In genomic region chr14:86489044-86489816, GRCm38 (mm10) we compare ENCODE assay signal across 9 mouse cellular contexts.
DNase-seq lines count a peak whose midpoint lies in the region; ATAC-seq and TF ChIP-seq lines count a peak whose summit lies in the region.
"Had no signal": no experiment of that assay in that cellular context is flagged by ENCODE, and none has a peak within 500 bp of the region (broad histone marks: within the 10 kb centered on the region; RNA-seq: fewer than 3 reads in every experiment).

No protein-coding gene starts in this region.

- H3K4me3 ChIP-seq in liver, adult 2 months (ENCODE audit: insufficient read depth, low read depth, low read length), result no peak overlapping the region
- no peak overlapping the region for H3K4me3 ChIP-seq in liver, embryonic 11.5 days (ENCODE audit: low read depth, low read length)
- no peak overlapping the region for H3K4me3 ChIP-seq in kidney, postnatal 0 days (replicated peaks; ENCODE audit: low read depth, low read length)
- no peak overlapping the region for H3K4me3 ChIP-seq in lung, embryonic 16.5 days (ENCODE audit: low read length)
- H3K4me3 ChIP-seq: embryonic facial prominence, embryonic 13.5 days had no signal

- H3K36me3 ChIP-seq in liver, adult 2 months (ENCODE audit: control insufficient read depth, insufficient read depth, low read length), result no peaks in the 10 kb centered on the region
- H3K36me3 ChIP-seq in liver, embryonic 11.5 days (ENCODE audit: control insufficient read depth, insufficient read depth, low read length), result no peaks in the 10 kb centered on the region
- no peaks in the 10 kb centered on the region for H3K36me3 ChIP-seq in kidney, postnatal 0 days (ENCODE audit: insufficient read depth, low read length)
- H3K36me3 ChIP-seq in lung, embryonic 16.5 days (ENCODE audit: control insufficient read depth, insufficient read depth, low read length), result no peaks in the 10 kb centered on the region
- H3K36me3 ChIP-seq: embryonic facial prominence, embryonic 13.5 days had no signal

- no peaks in the 10 kb centered on the region for H3K9me3 ChIP-seq in liver, embryonic 11.5 days (ENCODE audit: control insufficient read depth, low read length)
- H3K9me3 ChIP-seq in kidney, postnatal 0 days (replicated peaks; ENCODE audit: low read length), result no peaks in the 10 kb centered on the region
- H3K9me3 ChIP-seq in lung, embryonic 16.5 days (ENCODE audit: control insufficient read depth, low read length), result no peaks in the 10 kb centered on the region
- H3K9me3 ChIP-seq: embryonic facial prominence, embryonic 13.5 days had no signal

- H3K9ac ChIP-seq in liver, adult 2 months (ENCODE audit: low read depth, low read length), result no peak overlapping the region
- H3K9ac ChIP-seq in liver, embryonic 11.5 days (ENCODE audit: low read depth, low read length), result no peak overlapping the region
- H3K9ac ChIP-seq in kidney, postnatal 0 days (ENCODE audit: low read depth, low read length), result no peak overlapping the region
- no peak overlapping the region for H3K9ac ChIP-seq in lung, embryonic 16.5 days (ENCODE audit: low read length)
- H3K9ac ChIP-seq: embryonic facial prominence, embryonic 13.5 days had no signal

- no peaks in the 10 kb centered on the region for H3K79me2 ChIP-seq in liver, adult 2 months (ENCODE audit: control insufficient read depth, insufficient read depth, low read length)

- no peak overlapping the region for H3K27ac ChIP-seq in liver, adult 2 months (replicated peaks; ENCODE audit: insufficient read depth, low read depth, low read length)
- H3K27ac ChIP-seq in liver, embryonic 11.5 days (ENCODE audit: low read depth, low read length), result no peak overlapping the region
- H3K27ac ChIP-seq in kidney, postnatal 0 days, result peak overlapping the region; percentile 15; the same call in 1 of the 2 replicates
- H3K27ac ChIP-seq in lung, embryonic 16.5 days (ENCODE audit: low read length), result peak overlapping the region; percentile 71
- H3K27ac ChIP-seq: embryonic facial prominence, embryonic 13.5 days had no signal

- no peak overlapping the region for H3K4me2 ChIP-seq in liver, embryonic 11.5 days
- H3K4me2 ChIP-seq in kidney, postnatal 0 days (ENCODE audit: low read length), result no peak overlapping the region
- H3K4me2 ChIP-seq in lung, embryonic 16.5 days (ENCODE audit: low read depth, low read length), result peak overlapping the region; percentile 11; the same call in 1 of the 2 replicates
- H3K4me2 ChIP-seq: embryonic facial prominence, embryonic 13.5 days had no signal

- DNase-seq in liver, adult 2 months (ENCODE audit: extremely low read depth, low read depth, low spot score), result peak; percentile 81
- DNase-seq in liver, embryonic 11.5 days (ENCODE audit: low spot score), result no peak
- DNase-seq in cerebellum, postnatal 36 days, result peak; percentile 39 to 62
- DNase-seq in kidney, postnatal 0 days (ENCODE audit: low spot score), result peak; percentile 57
- no peak for DNase-seq in spleen, postnatal 10 days (ENCODE audit: low spot score in 2 of 2)
- DNase-seq in thymus, postnatal 14 days, result no peak

- TF ChIP-seq POLR2A in liver, adult 2 months (IDR thresholded peaks at IDR 0.05; ENCODE audit: extremely low read depth, insufficient read depth, low read length), result no peak

- no peaks in the 10 kb centered on the region for H3K27me3 ChIP-seq in liver, adult 2 months (ENCODE audit: control insufficient read depth, insufficient read depth, low read length)
- H3K27me3 ChIP-seq in liver, embryonic 11.5 days (replicated peaks; ENCODE audit: control insufficient read depth, insufficient read depth, low read length), result no peaks in the 10 kb centered on the region
- H3K27me3 ChIP-seq in kidney, postnatal 0 days (ENCODE audit: insufficient read depth, low read length), result no peaks in the 10 kb centered on the region
- no peaks in the 10 kb centered on the region for H3K27me3 ChIP-seq in lung, embryonic 16.5 days (ENCODE audit: control insufficient read depth, insufficient read depth, low read depth, low read length)
- H3K27me3 ChIP-seq: embryonic facial prominence, embryonic 13.5 days had no signal

- H3K4me1 ChIP-seq in liver, adult 2 months (ENCODE audit: control insufficient read depth, insufficient read depth, low read length), result 0 out of 2 replicates have a peak, but pooled peaks cover 2% of the 10 kb centered on the region
- no peaks in the 10 kb centered on the region for H3K4me1 ChIP-seq in liver, embryonic 11.5 days (replicated peaks; ENCODE audit: control insufficient read depth, insufficient read depth, low read length)
- H3K4me1 ChIP-seq in kidney, postnatal 0 days (replicated peaks; ENCODE audit: insufficient read depth, low read length), result 0 out of 2 replicates have a peak, but pooled peaks cover 4% of the 10 kb centered on the region
- peaks cover 11% of the 10 kb centered on the region for H3K4me1 ChIP-seq in lung, embryonic 16.5 days (replicated peaks; ENCODE audit: control insufficient read depth, insufficient read depth, low read length)
- H3K4me1 ChIP-seq: embryonic facial prominence, embryonic 13.5 days had no signal

- 58% methylated on average over 16 of the region's 16 CpGs for WGBS in liver, adult 2 months
- WGBS in liver, embryonic 11.5 days, result 84% methylated on average over 16 of the region's 16 CpGs
- WGBS in kidney, postnatal 0 days, result 59% methylated on average over 16 of the region's 16 CpGs
- whole genome bisulfite sequencing in lung, embryonic 16.5 days, result 54% methylated on average over 16 of the region's 16 CpGs

- TF ChIP-seq CTCF in liver, adult 2 months (IDR thresholded peaks at IDR 0.05; ENCODE audit: low read depth, low read length), result no peak
- TF ChIP-seq CTCF in kidney, postnatal 0 days (IDR thresholded peaks at IDR 0.05; ENCODE audit: low read depth), result no peak

- ATAC-seq in liver, embryonic 11.5 days (replicated peaks; ENCODE audit: low FRiP score), result no peak
- no peak for ATAC-seq in kidney, postnatal 0 days (replicated peaks; ENCODE audit: low FRiP score, low read depth)
- peak; percentile 67 for ATAC-seq in lung, embryonic 16.5 days (ENCODE audit: low read depth)
- no peak for ATAC-seq in inflammation-experienced regulatory T-cells, adult 6 months

Comparison
In these comparisons a context has a peak if more than half of its experiments do, and no peak if none do; other contexts are left out.
1. DNase-seq: peak in liver, adult 2 months (single experiment), cerebellum, postnatal 36 days (2 of 2) and kidney, postnatal 0 days (single experiment); none in liver, embryonic 11.5 days (single experiment), spleen, postnatal 10 days (0 of 2) and thymus, postnatal 14 days (single experiment).
2. H3K27ac ChIP-seq: peak in kidney, postnatal 0 days (single experiment) and lung, embryonic 16.5 days (single experiment); none in liver, adult 2 months (single experiment) and liver, embryonic 11.5 days (single experiment).